Mouse (Mus musculus) hindbrain, embryonic 14.5 days (tissue): ENCODE results near the gene Cish. TPM values are rescaled to one million over a fixed set of nuclear protein-coding genes. Genes with fewer than 3 reads are reported as not detected.

Source experiments
- ATAC-seq: fragments of 200-750 bp; cut with Nextera tagmentation; 2 replicates; pipeline ENCODE4 v1.8.0; 2017; ENCODE audit warnings: moderate number of reproducible peaks, mild to moderate bottlenecking, moderate TSS enrichment, moderate library complexity; ENCODE audit not compliant: low FRiP score
- DNase-seq: peaks from one replicate; pipeline ENCODE4 v3.0.0-alpha.2; 2015; ENCODE audit warnings: low spot score
- H3K27ac ChIP-seq: fragments of 300-500 bp; sonication (generic); 2 replicates; pipeline ENCODE4 v1.5.1; 2014; ENCODE audit warnings: mild to moderate bottlenecking, moderate library complexity
- H3K27me3 ChIP-seq: fragments of 300-500 bp; sonication (generic); 2 replicates; pipeline ENCODE4 v1.6.1; 2014; ENCODE audit warnings: mild to moderate bottlenecking, low read length, mixed read lengths; ENCODE audit not compliant: control insufficient read depth, insufficient read depth
- H3K36me3 ChIP-seq: fragments of 300-500 bp; sonication (generic); replicated peaks from 2 replicates; pipeline ENCODE4 v1.6.1; 2014; ENCODE audit not compliant: control insufficient read depth, insufficient read depth
- H3K4me1 ChIP-seq: fragments of 300-500 bp; sonication (generic); replicated peaks from 2 replicates; pipeline ENCODE4 v1.6.1; 2014; ENCODE audit warnings: antibody characterized with exemption, low read length, mixed read lengths; ENCODE audit not compliant: control insufficient read depth, insufficient read depth
- H3K4me2 ChIP-seq: fragments of 300-500 bp; sonication (generic); replicated peaks from 2 replicates; pipeline ENCODE4 v1.6.1; 2014; ENCODE audit warnings: mild to moderate bottlenecking, moderate library complexity
- H3K4me3 ChIP-seq: fragments of 300-500 bp; sonication (generic); replicated peaks from 2 replicates; pipeline ENCODE4 v1.5.1; 2014; ENCODE audit warnings: mild to moderate bottlenecking, low read length
- H3K9ac ChIP-seq: fragments of 300-500 bp; sonication (generic); 2 replicates; pipeline ENCODE4 v1.6.1; 2014
- H3K9me3 ChIP-seq: fragments of 300-500 bp; sonication (generic); 2 replicates; pipeline ENCODE4 v1.6.1; 2016; ENCODE audit warnings: low read length; ENCODE audit not compliant: control insufficient read depth
- WGBS: fragments of 180-500 bp; shearing (Covaris S2); extraction: QIAGEN DNeasy Blood & Tissue Kit; methylation state at CpG from one replicate; pipeline ENCODE4 v1.1.7; 2014; 5-methylcytosine and 5-hydroxymethylcytosine counted together
- polyA plus RNA-seq: library from polyadenylated mRNA; unstranded; fragments of >200 nt; fragmentation: Nextera tagmentation; extraction: Ambion mirVana; gene quantifications from 2 replicates; pipeline ENCODE4 v1.2.1, GENCODE M21; 2014

The Cish gene
- polyA plus RNA-seq, 1 experiment from 2014 or later = 6.0 TPM

DNA sequence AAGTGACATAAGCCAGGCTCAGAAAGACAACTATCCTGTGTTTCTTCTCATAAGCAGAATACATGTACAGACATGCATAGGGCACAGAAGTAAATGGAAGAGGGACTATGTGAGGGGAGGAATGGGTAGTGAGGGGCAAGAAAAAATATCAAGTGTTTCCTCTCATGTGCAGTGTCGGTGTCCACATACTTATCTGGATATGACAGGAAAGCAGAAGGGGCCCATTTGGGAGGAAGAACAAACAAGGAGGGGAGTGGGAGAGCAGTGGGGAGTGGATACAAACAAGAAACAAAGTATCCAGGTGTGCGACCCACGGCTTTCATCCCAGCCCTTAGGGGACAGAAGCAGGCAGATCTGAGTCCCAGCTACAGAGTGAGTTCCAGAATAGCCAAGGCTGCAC lies 18.1 kb downstream of the Cish start:
- H3K27me3 ChIP-seq = no peaks in the 10 kb centered on the region
- no peaks in the 10 kb centered on the region for H3K9me3 ChIP-seq
- H3K4me2 ChIP-seq = no peak overlapping the region
- H3K36me3 ChIP-seq = no peaks in the 10 kb centered on the region
- H3K4me3 ChIP-seq = no peak overlapping the region
- H3K27ac ChIP-seq = no peak overlapping the region
- DNase-seq (no peak), ATAC-seq (no peak)
- 84% methylated on average over 3 of the region's 3 CpGs for WGBS
- H3K4me1 ChIP-seq = no peaks in the 10 kb centered on the region
- no peak overlapping the region for H3K9ac ChIP-seq

DNA sequence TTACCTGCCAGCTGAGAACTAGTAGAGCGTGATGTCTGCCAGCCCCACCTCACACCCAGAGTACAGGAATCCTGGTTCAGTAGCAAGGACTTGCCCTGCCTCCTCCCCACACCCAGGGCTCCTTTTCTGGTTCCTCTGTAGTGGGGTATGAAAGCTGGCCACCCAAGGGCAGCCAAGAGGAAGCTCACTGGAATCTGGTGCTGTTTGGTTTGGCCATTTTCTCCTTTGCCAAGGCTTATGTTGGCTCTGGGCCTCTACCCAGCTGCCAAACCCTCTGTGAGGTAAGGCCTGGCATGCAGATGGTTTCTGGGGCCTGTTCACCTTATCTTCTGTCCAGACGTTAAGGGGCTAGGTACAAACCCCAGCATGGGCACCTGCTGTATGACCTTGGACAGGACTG lies 20.0 kb downstream of the Cish start:
- H3K36me3 ChIP-seq = no peaks in the 10 kb centered on the region
- H3K9ac ChIP-seq = no peak overlapping the region
- no peaks in the 10 kb centered on the region for H3K9me3 ChIP-seq
- WGBS = 92% methylated on average over 2 of the region's 2 CpGs
- H3K4me3 ChIP-seq = no peak overlapping the region
- H3K4me2 ChIP-seq = no peak overlapping the region
- no peaks in the 10 kb centered on the region for H3K4me1 ChIP-seq
- no peaks in the 10 kb centered on the region for H3K27me3 ChIP-seq
- H3K27ac ChIP-seq = no peak overlapping the region
- no peak for DNase-seq
- ATAC-seq = no peak

DNA sequence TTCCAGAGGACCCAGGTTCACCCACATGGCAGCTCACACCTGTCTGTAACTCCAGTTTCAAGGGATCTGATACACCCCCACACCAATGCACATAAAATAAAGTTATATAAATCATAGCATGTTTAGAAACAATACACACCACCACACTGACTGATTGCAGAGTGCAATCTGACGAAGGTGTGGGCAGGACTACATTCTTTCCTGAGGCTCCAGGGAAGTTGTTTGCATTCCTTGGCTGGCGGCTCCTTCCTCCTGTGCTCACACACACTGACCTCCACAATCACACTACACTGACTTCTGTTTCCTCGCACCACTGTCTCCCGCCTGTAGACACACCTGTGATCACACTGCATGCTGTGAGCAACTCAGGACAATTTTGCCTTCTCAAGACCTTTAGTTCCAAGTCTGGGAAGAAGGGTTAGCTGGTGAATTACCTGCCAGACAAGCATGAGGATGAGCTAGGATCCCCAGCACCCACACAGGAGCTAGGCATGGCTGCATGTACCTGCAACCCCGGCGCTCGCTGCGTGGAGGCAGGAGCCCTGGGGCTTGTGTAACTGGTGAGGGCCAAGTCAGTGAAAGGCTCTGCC lies 26.7 kb downstream of the Cish start:
- H3K27me3 ChIP-seq = no peaks in the 10 kb centered on the region
- no peak overlapping the region for H3K9ac ChIP-seq
- ATAC-seq (no peak), DNase-seq (no peak)
- H3K36me3 ChIP-seq = peaks cover 4% of the 10 kb centered on the region; the same call in 1 of the 2 replicates
- H3K4me2 ChIP-seq = no peak overlapping the region
- no peak overlapping the region for H3K27ac ChIP-seq
- H3K4me1 ChIP-seq = no peaks in the 10 kb centered on the region
- H3K4me3 ChIP-seq = no peak overlapping the region
- 91% methylated on average over 8 of the region's 8 CpGs for WGBS
- H3K9me3 ChIP-seq = no peaks in the 10 kb centered on the region

DNA sequence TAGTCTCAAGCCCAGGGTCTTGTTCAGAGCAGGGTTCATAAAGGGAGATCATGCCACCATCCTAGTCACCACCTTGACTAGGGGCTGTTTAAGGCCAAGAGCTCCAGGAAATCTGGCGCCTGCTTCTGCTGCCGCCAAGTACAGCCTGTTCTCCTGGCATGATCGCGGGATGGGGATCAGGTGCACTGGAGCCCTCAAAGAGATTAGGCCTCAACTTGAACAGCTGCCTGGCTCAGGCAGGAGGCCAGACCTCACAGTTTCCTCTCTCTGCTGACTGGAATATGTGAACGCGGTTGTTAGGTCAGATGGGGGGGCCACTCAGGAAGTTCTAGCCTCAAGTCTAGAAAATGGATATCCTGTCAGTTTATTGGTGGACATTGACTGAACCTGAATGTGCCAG lies 27.7 kb downstream of the Cish start:
- H3K36me3 ChIP-seq = peaks cover 8% of the 10 kb centered on the region
- no peak overlapping the region for H3K4me3 ChIP-seq
- peak; percentile 52 for DNase-seq
- no peak for ATAC-seq
- no peaks in the 10 kb centered on the region for H3K9me3 ChIP-seq
- H3K9ac ChIP-seq = no peak overlapping the region
- no peaks in the 10 kb centered on the region for H3K4me1 ChIP-seq
- H3K27me3 ChIP-seq = no peaks in the 10 kb centered on the region
- no peak overlapping the region for H3K4me2 ChIP-seq
- 65% methylated on average over 6 of the region's 6 CpGs for WGBS
- no peak overlapping the region for H3K27ac ChIP-seq

DNA sequence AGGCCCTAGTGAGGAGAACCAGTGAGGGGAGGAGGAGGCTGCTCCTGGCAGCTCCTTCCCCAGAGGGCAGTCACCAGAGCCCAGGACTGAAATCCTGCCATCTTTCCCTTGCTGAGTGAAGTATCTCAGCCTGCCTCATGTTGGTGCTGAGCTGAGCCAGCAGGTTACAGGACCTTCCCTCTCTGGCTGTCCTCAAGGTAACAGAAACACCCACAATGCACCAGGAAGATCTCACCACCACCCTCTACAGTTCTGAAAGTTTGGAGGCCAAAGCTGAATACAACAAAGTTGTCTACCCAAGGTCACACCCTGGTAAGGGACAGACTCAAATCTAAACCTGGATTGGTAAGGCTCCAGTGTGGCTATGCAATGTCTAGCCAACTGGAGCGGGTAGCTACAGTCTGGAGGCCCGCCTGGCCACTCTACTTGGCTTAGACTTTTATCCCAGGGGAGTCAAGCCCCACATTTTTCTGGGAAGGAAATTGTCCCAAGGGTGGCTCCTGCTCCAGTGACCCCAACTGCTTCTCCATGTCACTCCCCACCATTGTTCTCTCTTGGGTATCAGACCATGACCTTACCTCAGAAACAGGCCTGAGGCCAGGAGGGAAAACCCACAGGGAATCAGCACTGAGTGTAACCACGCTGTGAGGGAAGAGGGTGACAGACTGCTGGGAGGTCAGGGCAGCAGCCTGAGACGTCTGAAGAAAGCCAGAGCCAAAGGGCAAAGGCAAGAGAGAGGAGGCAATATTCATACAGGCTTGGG lies 29.2 kb downstream of the Cish start:
- no peak overlapping the region for H3K4me3 ChIP-seq
- no peak overlapping the region for H3K27ac ChIP-seq
- DNase-seq = no peak
- H3K9me3 ChIP-seq = no peaks in the 10 kb centered on the region
- H3K27me3 ChIP-seq = no peaks in the 10 kb centered on the region
- peaks cover 8% of the 10 kb centered on the region for H3K36me3 ChIP-seq
- ATAC-seq = no peak
- WGBS = 59% methylated on average over 4 of the region's 4 CpGs
- H3K4me1 ChIP-seq = no peaks in the 10 kb centered on the region
- no peak overlapping the region for H3K9ac ChIP-seq
- no peak overlapping the region for H3K4me2 ChIP-seq

DNA sequence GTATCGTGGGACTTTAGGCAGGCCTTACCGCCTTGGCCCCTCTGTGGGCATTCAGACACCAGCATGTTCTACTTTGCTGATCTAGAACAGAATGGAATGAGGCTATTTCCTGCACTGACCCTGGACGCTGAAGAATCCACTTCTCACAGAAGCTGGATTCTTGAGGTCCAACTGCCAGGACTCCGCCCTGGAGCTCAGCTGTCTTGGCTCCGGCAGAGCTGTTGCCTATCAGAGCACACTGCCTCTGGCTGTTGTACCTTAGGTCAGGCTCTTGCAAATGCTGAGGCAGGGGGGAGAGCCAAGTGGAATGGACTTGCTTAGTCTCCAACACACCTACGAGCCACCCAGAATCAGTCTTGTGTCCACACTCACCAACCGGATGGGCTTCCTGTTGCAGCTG lies 30.1 kb downstream of the Cish start:
- WGBS = 80% methylated on average over 7 of the region's 7 CpGs

DNA sequence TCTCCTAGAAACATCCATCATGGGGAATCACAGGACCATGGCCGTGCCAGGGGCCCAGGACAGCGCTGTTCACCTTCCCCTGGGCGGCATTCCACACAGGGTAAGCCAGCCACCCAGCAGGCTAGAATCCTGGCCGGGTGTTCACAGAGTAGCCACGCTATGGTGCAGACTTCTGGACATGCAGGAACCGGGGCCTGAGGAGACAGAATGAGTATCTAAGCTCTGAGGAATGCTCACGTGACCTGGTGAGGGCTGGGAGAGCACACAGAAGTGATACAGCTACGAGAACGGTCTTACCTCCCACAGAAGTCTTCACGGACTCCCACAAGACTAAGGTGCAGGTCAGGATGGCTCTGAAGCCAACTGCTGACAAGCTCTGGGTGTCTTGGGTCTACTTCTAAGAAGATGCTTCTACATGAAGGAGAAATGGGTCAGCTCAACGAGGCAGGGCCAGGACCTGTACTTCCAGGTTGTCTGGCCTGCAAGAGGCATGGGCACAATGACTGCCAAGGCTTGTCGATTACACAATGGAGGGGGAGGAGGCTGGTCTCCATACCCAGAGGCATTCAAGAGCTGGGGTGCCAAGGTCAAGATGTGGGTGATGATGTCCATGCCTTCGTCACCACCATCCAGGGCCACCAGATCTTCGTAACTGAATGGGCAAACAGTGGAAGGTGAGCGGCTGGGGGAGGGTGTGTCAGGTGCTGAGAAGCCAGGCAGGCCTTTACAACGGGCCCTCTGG lies 32.2 kb downstream of the Cish start:
- DNase-seq (no peak), ATAC-seq (no peak)
- Histone ChIP-seq H3K27ac (no peak overlapping the region), H3K9me3 (no peaks in the 10 kb centered on the region), H3K9ac (no peak overlapping the region), H3K4me3 (no peak overlapping the region), H3K36me3 (peaks cover 17% of the 10 kb centered on the region), H3K4me2 (no peak overlapping the region), H3K27me3 (no peaks in the 10 kb centered on the region), H3K4me1 (no peaks in the 10 kb centered on the region)
- 92% methylated on average over 16 of the region's 16 CpGs for WGBS

More for the DNA sequence above, 30.1 kb downstream of the Cish start:
- Histone ChIP-seq H3K4me1 (no peaks in the 10 kb centered on the region), H3K4me2 (no peak overlapping the region), H3K27me3 (no peaks in the 10 kb centered on the region), H3K9ac (no peak overlapping the region), H3K27ac (no peak overlapping the region), H3K36me3 (peaks cover 8% of the 10 kb centered on the region), H3K9me3 (no peaks in the 10 kb centered on the region), H3K4me3 (no peak overlapping the region)
- ATAC-seq = no peak
- no peak for DNase-seq

DNA sequence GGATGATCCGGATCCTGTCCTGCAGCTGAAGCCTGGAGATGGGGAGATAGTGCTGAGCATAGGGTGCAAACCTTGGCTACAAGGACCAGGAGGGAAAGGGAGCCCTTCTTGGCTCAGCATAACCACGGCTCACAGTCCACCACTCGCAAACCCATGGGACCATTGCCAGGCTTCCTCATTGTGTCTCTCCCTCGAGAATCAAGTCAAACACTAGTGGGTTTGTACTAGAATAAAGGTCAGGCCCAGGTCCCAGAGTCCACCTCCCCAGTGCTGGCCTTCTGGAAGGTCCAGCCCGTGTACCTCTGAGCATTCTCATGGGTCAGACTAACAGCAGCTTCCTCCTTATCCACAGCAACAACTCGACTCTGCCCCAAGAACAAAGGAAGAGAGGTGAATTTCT lies 35.0 kb downstream of the Cish start:
- Histone ChIP-seq H3K4me3 (no peak overlapping the region), H3K4me1 (no peaks in the 10 kb centered on the region), H3K27ac (no peak overlapping the region), H3K9me3 (no peaks in the 10 kb centered on the region), H3K4me2 (no peak overlapping the region), H3K36me3 (peaks cover 17% of the 10 kb centered on the region), H3K9ac (no peak overlapping the region), H3K27me3 (no peaks in the 10 kb centered on the region)
- DNase-seq (no peak), ATAC-seq (no peak)
- WGBS = 82% methylated on average over 6 of the region's 6 CpGs

DNA sequence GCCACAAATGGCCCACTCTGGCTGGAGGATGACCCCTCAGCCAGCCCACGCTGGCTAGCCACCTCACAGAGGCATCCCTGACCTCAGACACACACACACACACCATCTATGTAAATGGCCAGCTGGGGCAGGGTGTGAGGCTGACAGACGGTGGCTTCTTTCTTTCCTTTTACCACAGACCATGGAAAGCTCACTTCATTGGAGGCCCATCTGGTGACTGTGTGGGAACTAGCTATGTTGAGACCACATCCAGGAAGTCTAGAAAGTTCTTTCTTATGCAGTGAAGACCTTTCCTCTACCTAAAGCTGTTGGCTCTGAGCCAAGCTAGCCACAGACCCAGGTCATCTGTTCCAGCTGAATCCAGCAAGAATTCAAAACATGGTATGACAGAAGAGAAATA lies 37.9 kb downstream of the Cish start:
- DNase-seq = no peak
- no peak overlapping the region for H3K27ac ChIP-seq
- no peaks in the 10 kb centered on the region for H3K27me3 ChIP-seq
- H3K4me1 ChIP-seq = peaks cover 9% of the 10 kb centered on the region
- 53% methylated on average over 2 of the region's 2 CpGs for WGBS
- H3K9ac ChIP-seq = no peak overlapping the region
- no peak for ATAC-seq
- H3K4me3 ChIP-seq = no peak overlapping the region
- no peaks in the 10 kb centered on the region for H3K9me3 ChIP-seq
- H3K4me2 ChIP-seq = no peak overlapping the region
- peaks cover 9% of the 10 kb centered on the region; the same call in 1 of the 2 replicates for H3K36me3 ChIP-seq
